Mouse (Mus musculus) inflammation-experienced regulatory T-cells, adult 6 months (primary cell): ENCODE data around the gene Olfr202. TPM values are rescaled to one million over a fixed set of nuclear protein-coding genes. Genes with fewer than 3 reads are reported as not detected.
"Not testable (repeated sequence)": the region's sequence is repeated elsewhere in the genome, so short reads cannot be mapped to it uniquely, and the experiment has no call there.

Experiments
- ATAC-seq: one replicate; pipeline ENCODE4 v1.8.0; 2017
- polyA plus RNA-seq, 3 experiments: library from polyadenylated mRNA; unstranded; fragments of 100-300 nt; shearing (Covaris generic); gene quantifications; one replicate each; pipeline ENCODE4 v1.2.1; 2017

Gene Olfr202
- not detected for polyA plus RNA-seq

GRCm38 (mm10) chr16:59286693-59287092 lies at the start of gene Olfr202:
Gene Olfr202 (minus strand): TSS chr16:59286793.
- no peak for ATAC-seq

GRCm38 (mm10) chr16:59331038-59331437 lies 44.4 kb upstream of the Olfr202 start, which contains the start of gene Olfr205:
Gene Olfr205 (minus strand): TSS chr16:59331138.
- ATAC-seq: no peak

DNA sequence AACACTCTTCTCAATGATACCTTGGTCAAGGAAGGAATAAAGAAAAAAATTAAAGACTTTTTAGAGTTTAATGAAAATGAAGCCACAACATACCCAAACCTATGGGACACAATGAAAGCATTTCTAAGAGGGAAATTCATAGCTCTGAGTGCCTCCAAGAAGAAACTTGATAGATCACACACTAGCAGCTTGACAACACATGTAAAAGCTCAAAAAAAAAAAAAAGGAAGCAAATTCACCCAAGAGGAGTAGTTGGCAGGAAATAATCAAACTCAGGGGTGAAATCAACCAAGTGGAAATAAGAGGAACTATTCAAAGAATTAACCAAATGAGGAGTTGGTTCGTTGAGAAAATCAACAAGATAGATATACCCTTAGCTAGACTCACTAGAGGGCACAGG lies 36.7 kb upstream of the Olfr202 start:
- ATAC-seq: not testable (repeated sequence)

DNA sequence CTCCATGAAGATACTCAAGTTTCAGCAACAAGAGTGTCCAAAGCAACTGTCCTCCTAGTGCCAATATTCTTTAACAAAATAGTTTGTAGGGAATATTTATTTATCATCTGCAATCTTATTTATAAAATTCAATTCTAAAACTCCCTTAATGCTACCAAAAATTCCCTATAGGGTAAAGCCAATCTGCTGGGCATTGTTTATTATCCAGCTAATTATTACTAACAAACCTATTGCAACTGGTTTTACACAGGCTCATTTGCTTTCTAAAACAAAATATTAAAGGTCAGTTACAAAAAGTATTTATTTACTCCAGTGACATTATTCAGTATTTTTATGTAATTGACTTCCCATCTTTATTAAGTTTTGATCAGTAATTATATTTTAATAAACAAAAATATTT lies 31.6 kb upstream of the Olfr202 start, which contains the start of gene Olfr204:
Gene Olfr204 (minus strand): TSS at position 101 of the 400 bp plus-strand sequence.
- ATAC-seq: no peak

DNA sequence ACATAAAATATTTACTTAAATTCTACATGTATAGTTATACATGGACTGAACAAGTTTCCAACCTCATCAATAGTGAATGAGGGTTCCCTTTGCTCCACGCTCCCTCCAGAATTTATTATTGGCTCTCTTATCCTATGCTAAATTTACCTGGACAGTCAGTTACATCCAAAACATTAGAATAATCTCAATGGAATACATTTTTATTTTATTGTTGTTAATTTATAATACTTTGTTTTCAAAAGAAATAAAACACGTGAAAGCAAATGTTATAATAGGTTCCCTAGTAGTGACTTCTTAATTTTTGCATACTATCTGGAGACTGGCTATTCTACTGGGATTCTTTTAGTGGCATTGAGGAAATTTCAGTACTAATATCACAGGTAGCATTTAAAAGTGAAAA lies 12.0 kb upstream of the Olfr202 start, which contains the start of gene Olfr203:
Gene Olfr203 (plus strand): TSS at position 301 of the 400 bp plus-strand sequence.
- ATAC-seq: no peak

DNA sequence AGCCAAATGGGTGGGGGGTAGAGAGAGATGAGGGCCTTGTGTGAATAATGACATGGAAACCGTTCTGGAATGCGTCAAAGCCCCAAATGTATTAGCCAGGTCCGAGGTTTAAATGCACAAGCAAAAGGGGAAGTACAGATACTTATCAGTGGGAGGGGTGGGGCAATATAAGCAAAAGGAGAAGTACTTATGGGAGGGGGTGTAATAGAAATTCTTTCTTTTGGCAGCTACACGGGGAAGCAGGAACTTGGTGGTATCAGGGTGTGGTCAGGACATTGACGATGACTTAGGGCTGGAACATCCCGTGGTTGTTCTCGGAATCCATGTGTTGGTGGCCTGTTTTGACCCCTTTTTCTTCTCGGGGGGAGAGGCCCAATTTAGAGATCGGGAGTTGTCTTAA lies 983 bp upstream of the Olfr202 start:
- ATAC-seq: not testable (repeated sequence)

GRCm38 (mm10) chr16:59283476-59283875 lies 3.1 kb downstream of the Olfr202 start:
- ATAC-seq: no peak

DNA sequence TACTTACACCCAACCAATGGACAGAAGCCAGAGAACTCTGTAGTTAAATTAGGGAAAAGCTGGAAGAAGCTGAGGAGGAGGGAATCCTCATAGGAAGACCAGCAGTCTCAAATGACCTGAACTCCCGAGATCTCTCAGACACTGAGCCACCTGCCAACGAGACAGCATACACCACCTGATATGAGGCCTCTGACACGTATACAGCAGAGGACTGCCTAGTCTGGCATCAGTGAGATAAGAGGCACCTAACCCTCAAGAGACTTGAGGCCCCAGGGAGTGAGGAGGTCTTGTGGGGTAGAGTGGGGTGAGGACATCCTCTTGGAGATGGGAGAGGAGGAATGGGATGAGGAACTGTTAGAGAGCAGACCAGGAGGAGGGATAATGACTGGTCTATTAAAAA lies 6.1 kb downstream of the Olfr202 start:
- ATAC-seq: no peak

- not testable (repeated sequence) for ATAC-seq
Observed at GRCm38 (mm10) chr16:59272532-59272931, 14.1 kb downstream of the Olfr202 start, which contains the start of gene Olfr201. Gene Olfr201 (minus strand): TSS chr16:59272632.

GRCm38 (mm10) chr16:59269097-59269496 lies 17.5 kb downstream of the Olfr202 start:
- not testable (repeated sequence) for ATAC-seq

GRCm38 (mm10) chr16:59249684-59250083 lies 36.9 kb downstream of the Olfr202 start:
- no peak for ATAC-seq

Other genes starting within 250 kb of the Olfr202 start
- gene Olfr187, start 247.0 kb downstream of the Olfr202 start, polyA plus RNA-seq: not detected
- gene Olfr190, start 208.8 kb downstream of the Olfr202 start, polyA plus RNA-seq: not detected
- gene Olfr191, start 197.0 kb downstream of the Olfr202 start, polyA plus RNA-seq: not detected
- gene Olfr193, start 174.9 kb downstream of the Olfr202 start, polyA plus RNA-seq: under 1 TPM in 1 of 3 experiments, not detected in 2; 0.13 TPM
- not detected for gene Olfr194, start 165.7 kb downstream of the Olfr202 start, polyA plus RNA-seq
- gene Olfr195, start 139.7 kb downstream of the Olfr202 start, polyA plus RNA-seq: not detected
- under 1 TPM in 1 of 3 experiments, not detected in 2; 0.20 TPM for gene Olfr196, start 116.3 kb downstream of the Olfr202 start, polyA plus RNA-seq
- gene Olfr198, start 83.3 kb downstream of the Olfr202 start, polyA plus RNA-seq: under 1 TPM in 1 of 3 experiments, not detected in 2; 0.34 TPM
- not detected for gene Olfr199, start 67.0 kb downstream of the Olfr202 start, polyA plus RNA-seq
- not detected for gene Olfr201, start 14.2 kb downstream of the Olfr202 start, polyA plus RNA-seq
- not detected for gene Olfr203, start 12.1 kb upstream of the Olfr202 start, polyA plus RNA-seq
- not detected for gene Olfr204, start 31.5 kb upstream of the Olfr202 start, polyA plus RNA-seq
- not detected for gene Olfr205, start 44.3 kb upstream of the Olfr202 start, polyA plus RNA-seq
- not detected for gene Olfr206, start 62.5 kb upstream of the Olfr202 start, polyA plus RNA-seq
- not detected for gene Olfr209, start 77.2 kb upstream of the Olfr202 start, polyA plus RNA-seq
- not detected for gene Gabrr3, start 120.5 kb upstream of the Olfr202 start, polyA plus RNA-seq
- 100 to 1,000 TPM in 2 of 3 experiments, 10 to 100 TPM in 1; 93.1 to 105 (median 101) TPM for gene Riox2, start 185.0 kb upstream of the Olfr202 start, polyA plus RNA-seq